Mouse (Mus musculus) erythroblast, embryonic 14.5 days (primary cell): ENCODE measurements around the gene Fgf8. TPM values are rescaled to one million over a fixed set of nuclear protein-coding genes. Genes with fewer than 3 reads are reported as not detected.
A peak's percentile ranks its signal among the peaks of the same experiment; 100 is the strongest.

ENCODE experiments used
- H3K27me3 ChIP-seq: 2 replicates; pipeline ENCODE4 v1.6.1; 2012; ENCODE audit warnings: inconsistent platforms; ENCODE audit not compliant: control insufficient read depth
- H3K36me3 ChIP-seq: 2 replicates; pipeline ENCODE4 v1.6.1; 2012; ENCODE audit warnings: mild to moderate bottlenecking, inconsistent platforms; ENCODE audit not compliant: control insufficient read depth
- H3K4me1 ChIP-seq: 2 replicates; pipeline ENCODE4 v1.6.1; 2012; ENCODE audit warnings: inconsistent platforms; ENCODE audit not compliant: control insufficient read depth
- H3K4me3 ChIP-seq: replicated peaks from 2 replicates; pipeline ENCODE3; 2012; ENCODE audit warnings: moderate library complexity, mild to moderate bottlenecking, inconsistent platforms
- H3K9me3 ChIP-seq: 2 replicates; pipeline ENCODE4 v1.6.1; 2012; ENCODE audit warnings: low read length, inconsistent platforms, mixed read lengths; ENCODE audit not compliant: control insufficient read depth
- GATA1 ChIP-seq: IDR thresholded peaks from 2 replicates; pipeline ENCODE4 v1.6.1; 2012; ENCODE audit warnings: low read length, inconsistent platforms, mixed read lengths
- TAL1 ChIP-seq: IDR thresholded peaks from 3 replicates; pipeline ENCODE4 v1.6.1; 2012; ENCODE audit warnings: low read length, inconsistent platforms, mixed read lengths
- polyA plus RNA-seq: library from polyadenylated mRNA; stranded (reverse); fragments of >175 nt; gene quantifications from 2 replicates; pipeline ENCODE4 v1.2.3, GENCODE M21; 2012

Gene Fgf8
- polyA plus RNA-seq, 1 experiment = not detected

DNA sequence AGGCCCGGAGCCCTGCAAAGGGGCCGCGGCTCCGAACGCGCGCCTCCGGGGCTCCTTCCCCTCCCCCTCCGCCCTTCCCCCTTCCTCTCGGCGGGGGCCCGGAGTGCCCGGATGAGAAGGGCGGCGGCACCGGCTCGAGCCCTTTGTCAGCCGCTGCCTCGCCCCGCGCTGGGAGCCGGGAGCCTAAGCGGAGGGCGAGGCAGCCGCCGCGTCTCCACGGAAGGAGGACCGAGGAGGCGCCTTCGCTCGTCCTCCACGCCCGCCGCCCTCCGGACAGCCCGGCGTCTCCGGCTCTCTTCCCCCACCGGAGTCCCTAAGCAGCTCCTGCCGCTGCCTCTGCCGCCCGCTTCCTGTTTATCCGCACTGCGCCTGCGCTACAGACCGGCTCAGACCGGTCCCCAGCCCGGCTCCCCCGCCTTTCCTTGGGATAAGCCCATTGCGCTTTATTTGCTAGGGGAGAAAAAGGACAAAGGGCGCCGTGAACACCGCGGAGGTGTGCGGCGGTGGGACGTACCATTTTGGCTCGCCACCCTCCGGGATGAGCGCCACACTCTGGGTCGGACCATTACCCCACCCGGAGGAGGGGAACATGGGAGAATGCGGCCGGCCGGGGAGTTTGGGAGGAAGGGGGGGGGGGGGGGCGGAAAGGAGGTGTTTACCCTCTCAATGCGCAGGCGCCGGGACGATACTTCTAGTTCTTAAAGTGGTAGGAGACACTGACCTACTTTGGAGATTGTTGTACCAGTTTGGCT lies 40.6 kb upstream of the Fgf8 start, which contains the start of gene Mgea5:
Gene Mgea5 (minus strand): TSS at position 657 of the 752 bp plus-strand sequence.
- peaks cover 58% of the 10 kb centered on the region for H3K4me1 ChIP-seq
- H3K36me3 ChIP-seq = peaks cover 34% of the 10 kb centered on the region
- no peaks in the 10 kb centered on the region for H3K27me3 ChIP-seq
- peak within 1 kb of the TSS; percentile 100 for H3K4me3 ChIP-seq
- TF ChIP-seq TAL1 = no peak
- no peak for TF ChIP-seq GATA1
- no peaks in the 10 kb centered on the region for H3K9me3 ChIP-seq

DNA sequence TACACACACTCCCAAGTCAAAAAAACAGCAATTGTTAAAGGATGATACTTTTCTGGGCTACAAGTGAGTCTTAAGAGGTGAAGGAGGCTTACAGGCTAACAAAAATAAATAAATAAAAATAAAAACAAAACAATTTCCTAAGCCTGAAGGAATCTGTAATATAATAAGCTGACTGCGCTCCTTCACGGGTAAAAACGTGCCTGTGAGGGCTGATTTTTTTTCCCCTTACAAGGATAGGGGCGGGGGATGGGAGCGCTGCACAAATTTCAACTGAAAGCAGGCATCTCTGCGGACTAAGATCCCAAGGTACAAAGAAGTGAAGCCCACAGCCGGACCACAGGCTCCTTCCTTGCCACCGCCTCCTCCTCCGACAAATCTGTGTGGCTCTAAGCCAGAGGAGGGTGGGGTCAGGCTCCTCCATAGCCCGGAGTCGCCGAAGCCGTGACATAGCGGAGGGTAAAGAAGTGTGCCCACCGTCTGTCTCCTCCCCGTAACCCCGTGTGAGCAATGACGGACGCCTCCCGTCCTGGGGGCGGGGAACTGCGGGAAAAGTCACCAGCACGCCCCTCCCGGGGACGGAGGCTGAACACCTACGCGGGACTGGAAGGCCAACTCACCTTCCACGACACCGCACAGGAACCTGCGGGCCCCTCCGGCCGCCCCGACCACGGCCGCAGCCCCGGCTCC lies 39.7 kb upstream of the Fgf8 start:
- TF ChIP-seq TAL1 = no peak
- no peak for TF ChIP-seq GATA1
- H3K4me1 ChIP-seq = peaks cover 56% of the 10 kb centered on the region
- no peaks in the 10 kb centered on the region for H3K9me3 ChIP-seq
- peak overlapping the region; percentile 100 for H3K4me3 ChIP-seq
- no peaks in the 10 kb centered on the region for H3K27me3 ChIP-seq
- peaks cover 43% of the 10 kb centered on the region for H3K36me3 ChIP-seq

DNA sequence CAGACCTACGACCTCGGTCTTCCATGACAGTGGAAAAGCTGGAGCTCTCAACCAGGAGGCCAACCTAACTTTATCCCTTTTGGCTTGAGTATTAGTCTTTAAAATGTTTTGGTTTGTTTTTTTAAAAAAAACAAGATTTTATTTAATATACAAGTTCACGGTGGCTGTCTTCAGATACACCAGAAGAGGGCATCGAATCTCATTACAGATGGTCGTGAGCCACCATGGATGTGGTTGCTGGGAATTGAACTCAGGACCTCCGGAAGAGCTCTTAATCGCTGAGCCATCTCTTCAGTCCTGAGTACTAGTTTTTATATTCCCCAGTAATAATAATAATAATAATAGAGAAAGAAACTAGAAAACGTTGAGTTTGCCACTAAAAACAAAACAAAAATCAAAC lies 39.0 kb upstream of the Fgf8 start:
- no peaks in the 10 kb centered on the region for H3K27me3 ChIP-seq
- peaks cover 51% of the 10 kb centered on the region for H3K4me1 ChIP-seq
- H3K4me3 ChIP-seq = peak overlapping the region; percentile 100
- TF ChIP-seq TAL1 (no peak), GATA1 (no peak)
- H3K9me3 ChIP-seq = no peaks in the 10 kb centered on the region
- peaks cover 51% of the 10 kb centered on the region for H3K36me3 ChIP-seq

DNA sequence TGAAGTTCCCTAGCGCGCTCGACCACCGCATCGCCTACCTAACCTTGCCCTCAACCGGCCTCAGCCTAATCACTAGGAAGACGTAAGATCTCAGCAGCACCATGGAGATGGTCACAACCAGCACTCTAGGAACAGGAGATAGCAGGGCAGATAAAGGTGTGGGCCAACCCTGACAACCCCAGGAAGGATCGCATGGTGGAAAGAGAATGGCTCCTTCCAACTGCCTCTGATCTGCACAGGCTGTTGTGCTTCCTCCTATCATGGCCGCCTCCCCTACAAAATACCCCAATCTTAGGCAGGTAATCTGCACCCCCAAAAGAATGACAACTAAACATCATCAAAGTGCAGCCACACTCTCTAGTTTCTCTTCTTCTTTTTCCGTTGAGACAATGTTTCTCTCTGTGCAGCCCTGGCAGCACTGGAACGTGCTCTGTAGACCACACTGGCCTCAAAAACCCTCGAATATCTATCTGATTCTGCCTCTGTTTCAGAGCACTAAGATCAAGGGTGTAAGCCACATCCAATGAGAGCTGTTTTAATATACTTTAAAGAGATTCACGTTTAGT lies 37.7 kb upstream of the Fgf8 start:
- no peaks in the 10 kb centered on the region for H3K9me3 ChIP-seq
- peaks cover 46% of the 10 kb centered on the region for H3K4me1 ChIP-seq
- peaks cover 63% of the 10 kb centered on the region for H3K36me3 ChIP-seq
- TF ChIP-seq GATA1 = no peak
- TF ChIP-seq TAL1 = no peak
- peak overlapping the region; percentile 100 for H3K4me3 ChIP-seq
- H3K27me3 ChIP-seq = no peaks in the 10 kb centered on the region

- Histone ChIP-seq H3K4me3 (no peak overlapping the region), H3K9me3 (no peaks in the 10 kb centered on the region), H3K27me3 (no peaks in the 10 kb centered on the region), H3K4me1 (peaks cover 11% of the 10 kb centered on the region), H3K36me3 (peaks cover 99% of the 10 kb centered on the region)
- TF ChIP-seq TAL1 = no peak
- no peak for TF ChIP-seq GATA1
Observed at GRCm38 (mm10) chr19:45775486-45775885, 32.8 kb upstream of the Fgf8 start.

DNA sequence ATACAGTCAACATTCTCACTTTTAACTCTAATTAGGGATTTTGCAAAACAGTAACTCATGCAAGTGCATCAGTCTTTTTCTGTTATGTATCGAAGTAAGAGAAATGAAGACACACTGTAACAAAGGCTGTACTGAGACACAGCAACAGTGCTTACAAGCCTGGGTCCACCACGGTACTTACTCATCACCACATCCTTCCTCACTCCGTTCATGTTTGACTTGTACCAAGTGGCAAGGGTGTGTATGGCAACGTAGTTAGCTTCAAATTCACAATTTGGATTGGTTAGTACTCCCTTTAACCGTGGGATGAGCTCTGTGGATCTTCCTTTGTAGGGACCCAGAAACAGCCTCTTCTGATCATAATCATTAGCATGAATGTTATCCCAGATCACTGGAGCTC lies 28.8 kb upstream of the Fgf8 start:
- no peak overlapping the region for H3K4me3 ChIP-seq
- H3K9me3 ChIP-seq = no peaks in the 10 kb centered on the region
- no peak for TF ChIP-seq GATA1
- H3K36me3 ChIP-seq = peaks cover 99% of the 10 kb centered on the region
- H3K4me1 ChIP-seq = 0 out of 2 replicates have a peak, but pooled peaks cover 1% of the 10 kb centered on the region
- H3K27me3 ChIP-seq = no peaks in the 10 kb centered on the region

- TF ChIP-seq TAL1 (no peak), GATA1 (no peak)
- Histone ChIP-seq H3K27me3 (no peaks in the 10 kb centered on the region), H3K9me3 (no peaks in the 10 kb centered on the region), H3K4me3 (no peak overlapping the region), H3K4me1 (no peaks in the 10 kb centered on the region), H3K36me3 (peaks cover 98% of the 10 kb centered on the region)
Observed at GRCm38 (mm10) chr19:45760810-45761209, 18.1 kb upstream of the Fgf8 start.

GRCm38 (mm10) chr19:45758671-45759070 lies 16.0 kb upstream of the Fgf8 start:
- TF ChIP-seq TAL1 (no peak), GATA1 (no peak)
- no peaks in the 10 kb centered on the region for H3K27me3 ChIP-seq
- H3K4me1 ChIP-seq = peaks cover 2% of the 10 kb centered on the region

DNA sequence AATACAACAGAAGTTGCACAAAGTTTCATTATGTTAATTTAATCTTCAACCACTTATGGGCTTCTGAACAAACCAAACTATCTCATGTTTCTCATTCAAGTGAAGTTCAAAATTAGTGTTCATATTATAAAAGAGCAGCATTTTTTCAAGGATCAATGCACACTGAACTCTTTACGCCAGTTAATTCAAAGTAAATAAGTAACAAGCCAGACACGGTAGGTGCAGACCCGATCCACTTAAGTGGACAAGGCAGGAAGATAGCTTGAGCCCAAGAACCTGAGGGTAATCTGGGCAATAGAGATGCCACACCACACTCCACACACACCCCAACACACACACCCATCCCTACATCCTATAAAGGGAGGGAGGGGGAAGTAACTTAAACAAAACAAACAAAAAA lies 10.8 kb upstream of the Fgf8 start:
- TF ChIP-seq GATA1 (no peak), TAL1 (no peak)
- no peaks in the 10 kb centered on the region for H3K9me3 ChIP-seq
- H3K36me3 ChIP-seq = peaks cover 90% of the 10 kb centered on the region
- peaks cover 17% of the 10 kb centered on the region for H3K4me1 ChIP-seq
- no peak overlapping the region for H3K4me3 ChIP-seq
- H3K27me3 ChIP-seq = no peaks in the 10 kb centered on the region

More at GRCm38 (mm10) chr19:45758671-45759070, 16.0 kb upstream of the Fgf8 start:
- Histone ChIP-seq H3K36me3 (peaks cover 98% of the 10 kb centered on the region), H3K9me3 (no peaks in the 10 kb centered on the region), H3K4me3 (no peak overlapping the region)
